Mouse (Mus musculus) neural tube, embryonic 11.5 days (tissue): Measurements from ENCODE around the gene Ctnna2. TPM values are rescaled to one million over a fixed set of nuclear protein-coding genes. Genes with fewer than 3 reads are reported as not detected.

ENCODE experiments used
- ATAC-seq: fragments of 200-750 bp; cut with Nextera tagmentation; 2 replicates; pipeline ENCODE4 v1.8.0; 2017; ENCODE audit warnings: moderate number of reproducible peaks, mild to moderate bottlenecking, moderate TSS enrichment, moderate library complexity; ENCODE audit not compliant: insufficient read depth, low FRiP score, low TSS enrichment
- DNase-seq: peaks from one replicate; pipeline ENCODE4 v3.0.0-alpha.2; 2015; ENCODE audit warnings: low spot score
- H3K27ac ChIP-seq: fragments of 300-500 bp; sonication (generic); 2 replicates; pipeline ENCODE4 v1.5.1; 2014; ENCODE audit warnings: low read depth, mild to moderate bottlenecking, low read length
- H3K27me3 ChIP-seq: fragments of 300-500 bp; sonication (generic); 2 replicates; pipeline ENCODE4 v1.6.1; 2014; ENCODE audit warnings: mild to moderate bottlenecking, low read length, mixed read lengths; ENCODE audit not compliant: control insufficient read depth, insufficient read depth
- H3K36me3 ChIP-seq: fragments of 300-500 bp; sonication (generic); 2 replicates; pipeline ENCODE4 v1.6.1; 2014; ENCODE audit warnings: mild to moderate bottlenecking, low read length, moderate library complexity, mixed read lengths; ENCODE audit not compliant: control insufficient read depth, insufficient read depth
- H3K4me1 ChIP-seq: fragments of 300-500 bp; sonication (generic); 2 replicates; pipeline ENCODE4 v1.6.1; 2014; ENCODE audit warnings: low read length, mixed read lengths; ENCODE audit not compliant: control insufficient read depth, insufficient read depth
- H3K4me2 ChIP-seq: fragments of 300-500 bp; sonication (generic); 2 replicates; pipeline ENCODE4 v1.6.1; 2014; ENCODE audit warnings: low read depth, mild to moderate bottlenecking, moderate library complexity
- H3K4me3 ChIP-seq: fragments of 300-500 bp; sonication (generic); 2 replicates; pipeline ENCODE4 v1.5.1; 2014; ENCODE audit warnings: low read depth, low read length
- H3K9ac ChIP-seq: fragments of 300-500 bp; sonication (generic); 2 replicates; pipeline ENCODE4 v1.6.1; 2014; ENCODE audit warnings: mild to moderate bottlenecking, low read length
- H3K9me3 ChIP-seq: fragments of 300-500 bp; sonication (generic); 2 replicates; pipeline ENCODE4 v1.6.1; 2016; ENCODE audit warnings: low read length; ENCODE audit not compliant: control insufficient read depth
- whole genome bisulfite sequencing: fragments of 180-500 bp; shearing (Covaris S2); extraction: QIAGEN DNeasy Blood & Tissue Kit; methylation state at CpG from one replicate; pipeline ENCODE4 v1.1.7; 2014; 5-methylcytosine and 5-hydroxymethylcytosine counted together
- polyA plus RNA-seq: library from polyadenylated mRNA; unstranded; fragments of >200 nt; fragmentation: Nextera tagmentation; extraction: Ambion mirVana; gene quantifications from 2 replicates; pipeline ENCODE4 v1.2.1, GENCODE M21; 2014

Gene Ctnna2
- polyA plus RNA-seq, 1 experiment from 2014 or later = 54.7 TPM

- Histone ChIP-seq H3K27ac (no peak overlapping the region), H3K4me2 (no peak overlapping the region), H3K27me3 (no peaks in the 10 kb centered on the region), H3K9me3 (no peaks in the 10 kb centered on the region), H3K4me1 (peaks cover 12% of the 10 kb centered on the region; the same call in 1 of the 2 replicates), H3K4me3 (no peak overlapping the region), H3K36me3 (no peaks in the 10 kb centered on the region), H3K9ac (no peak overlapping the region)
- DNase-seq (no peak), ATAC-seq (no peak)
- 85% methylated on average over 1 of the region's 1 CpGs for WGBS
These were observed 770.3 kb downstream of the Ctnna2 start for GRCm38 (mm10) chr6:77209183-77209582.

- Histone ChIP-seq H3K4me1 (no peaks in the 10 kb centered on the region), H3K4me2 (no peak overlapping the region), H3K9me3 (no peaks in the 10 kb centered on the region), H3K27me3 (no peaks in the 10 kb centered on the region), H3K36me3 (no peaks in the 10 kb centered on the region), H3K4me3 (no peak overlapping the region), H3K27ac (no peak overlapping the region), H3K9ac (no peak overlapping the region)
- no peak for DNase-seq
- ATAC-seq = no peak
- WGBS = 35% methylated on average over 2 of the region's 2 CpGs
These were observed 780.1 kb downstream of the Ctnna2 start for GRCm38 (mm10) chr6:77199375-77199774.

- Histone ChIP-seq H3K36me3 (no peaks in the 10 kb centered on the region), H3K4me2 (no peak overlapping the region), H3K27ac (no peak overlapping the region), H3K27me3 (no peaks in the 10 kb centered on the region), H3K4me3 (no peak overlapping the region), H3K9ac (no peak overlapping the region), H3K9me3 (no peaks in the 10 kb centered on the region), H3K4me1 (no peaks in the 10 kb centered on the region)
- 89% methylated on average over 3 of the region's 3 CpGs for WGBS
- no peak for DNase-seq
- no peak for ATAC-seq
These were observed 782.8 kb downstream of the Ctnna2 start for GRCm38 (mm10) chr6:77196650-77197049.

GRCm38 (mm10) chr6:77191635-77192034 is 787.9 kb downstream of the Ctnna2 start:
- Histone ChIP-seq H3K9me3 (no peaks in the 10 kb centered on the region), H3K27me3 (no peaks in the 10 kb centered on the region), H3K4me2 (no peak overlapping the region), H3K4me1 (no peaks in the 10 kb centered on the region), H3K27ac (no peak overlapping the region), H3K9ac (no peak overlapping the region), H3K4me3 (no peak overlapping the region), H3K36me3 (no peaks in the 10 kb centered on the region)
- ATAC-seq = peak; percentile 9; the same call in 1 of the 2 replicates
- no peak for DNase-seq
- 71% methylated on average over 4 of the region's 4 CpGs for WGBS

- Histone ChIP-seq H3K9me3 (no peaks in the 10 kb centered on the region), H3K4me2 (no peak overlapping the region), H3K9ac (no peak overlapping the region), H3K4me1 (no peaks in the 10 kb centered on the region), H3K36me3 (no peaks in the 10 kb centered on the region), H3K27me3 (no peaks in the 10 kb centered on the region), H3K27ac (no peak overlapping the region), H3K4me3 (no peak overlapping the region)
- DNase-seq (no peak), ATAC-seq (no peak)
- 62% methylated on average over 2 of the region's 2 CpGs for WGBS
These were observed 790.9 kb downstream of the Ctnna2 start for GRCm38 (mm10) chr6:77188628-77189027.

GRCm38 (mm10) chr6:77185751-77186150 is 793.7 kb downstream of the Ctnna2 start:
- no peak for DNase-seq
- Histone ChIP-seq H3K27me3 (no peaks in the 10 kb centered on the region), H3K27ac (no peak overlapping the region), H3K9ac (no peak overlapping the region), H3K36me3 (no peaks in the 10 kb centered on the region), H3K4me1 (no peaks in the 10 kb centered on the region), H3K4me3 (no peak overlapping the region), H3K9me3 (no peaks in the 10 kb centered on the region), H3K4me2 (no peak overlapping the region)
- no peak for ATAC-seq
- 86% methylated on average over 4 of the region's 4 CpGs for WGBS

GRCm38 (mm10) chr6:77184896-77185295 is 794.6 kb downstream of the Ctnna2 start:
- H3K4me1 ChIP-seq = no peaks in the 10 kb centered on the region
- H3K4me3 ChIP-seq = no peak overlapping the region
- H3K27me3 ChIP-seq = no peaks in the 10 kb centered on the region
- H3K27ac ChIP-seq = no peak overlapping the region
- ATAC-seq = no peak
- H3K9me3 ChIP-seq = no peaks in the 10 kb centered on the region
- H3K4me2 ChIP-seq = no peak overlapping the region
- no peaks in the 10 kb centered on the region for H3K36me3 ChIP-seq
- H3K9ac ChIP-seq = no peak overlapping the region
- DNase-seq = no peak
- WGBS = 74% methylated on average over 2 of the region's 2 CpGs

GRCm38 (mm10) chr6:77175764-77176163 is 803.7 kb downstream of the Ctnna2 start:
- Histone ChIP-seq H3K36me3 (no peaks in the 10 kb centered on the region), H3K27me3 (no peaks in the 10 kb centered on the region), H3K4me3 (no peak overlapping the region), H3K9ac (no peak overlapping the region), H3K9me3 (no peaks in the 10 kb centered on the region), H3K4me1 (no peaks in the 10 kb centered on the region), H3K27ac (no peak overlapping the region), H3K4me2 (no peak overlapping the region)
- 83% methylated on average over 4 of the region's 4 CpGs for WGBS
- ATAC-seq (no peak), DNase-seq (no peak)

GRCm38 (mm10) chr6:77157028-77157427 is 822.5 kb downstream of the Ctnna2 start:
- H3K27ac ChIP-seq = no peak overlapping the region
- DNase-seq = no peak
- H3K9me3 ChIP-seq = no peaks in the 10 kb centered on the region
- WGBS = 82% methylated on average over 5 of the region's 5 CpGs
- no peak overlapping the region for H3K4me3 ChIP-seq
- H3K9ac ChIP-seq = no peak overlapping the region
- no peaks in the 10 kb centered on the region for H3K27me3 ChIP-seq
- no peak overlapping the region for H3K4me2 ChIP-seq
- no peaks in the 10 kb centered on the region for H3K4me1 ChIP-seq
- no peaks in the 10 kb centered on the region for H3K36me3 ChIP-seq
- ATAC-seq = no peak
